Mouse (Mus musculus): ENCODE measurements around the gene Gm20388.

DNA sequence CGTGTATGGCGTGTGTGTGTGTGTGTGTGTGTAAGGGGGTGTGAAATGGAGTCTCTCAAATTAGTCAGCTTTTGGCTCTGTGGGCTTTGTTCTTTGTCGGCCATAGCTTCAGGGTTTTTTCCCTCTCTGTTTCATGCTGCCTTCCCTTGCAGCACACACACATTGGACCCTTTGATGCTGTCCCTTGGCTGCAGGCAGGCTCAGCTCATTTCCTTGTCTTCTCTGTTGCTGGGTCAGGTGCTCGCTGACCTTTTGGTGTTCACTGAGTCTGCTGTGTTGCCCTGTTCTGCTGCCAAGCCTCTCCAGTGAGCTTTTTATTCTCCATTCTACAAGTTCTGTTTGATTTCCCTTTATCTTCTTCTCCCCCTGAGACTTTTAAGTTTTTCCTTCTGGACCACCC lies 218.9 kb downstream of the Gm20388 start:
- TF ChIP-seq POLR2A (IDR thresholded peaks at IDR 0.05; ENCODE audit: insufficient read depth, low read depth, low read length) (no peak), CTCF (IDR thresholded peaks at IDR 0.05; ENCODE audit: insufficient read depth, low read depth, low read length) (no peak)

Data from olfactory bulb, adult 2 months (tissue).